Mouse (Mus musculus): ENCODE data around the gene Gpm6a. TPM values are rescaled to one million over a fixed set of nuclear protein-coding genes. Genes with fewer than 3 reads are reported as not detected.

Gene Gpm6a
- not detected in 2 replicates for polyA plus RNA-seq (2012)

DNA sequence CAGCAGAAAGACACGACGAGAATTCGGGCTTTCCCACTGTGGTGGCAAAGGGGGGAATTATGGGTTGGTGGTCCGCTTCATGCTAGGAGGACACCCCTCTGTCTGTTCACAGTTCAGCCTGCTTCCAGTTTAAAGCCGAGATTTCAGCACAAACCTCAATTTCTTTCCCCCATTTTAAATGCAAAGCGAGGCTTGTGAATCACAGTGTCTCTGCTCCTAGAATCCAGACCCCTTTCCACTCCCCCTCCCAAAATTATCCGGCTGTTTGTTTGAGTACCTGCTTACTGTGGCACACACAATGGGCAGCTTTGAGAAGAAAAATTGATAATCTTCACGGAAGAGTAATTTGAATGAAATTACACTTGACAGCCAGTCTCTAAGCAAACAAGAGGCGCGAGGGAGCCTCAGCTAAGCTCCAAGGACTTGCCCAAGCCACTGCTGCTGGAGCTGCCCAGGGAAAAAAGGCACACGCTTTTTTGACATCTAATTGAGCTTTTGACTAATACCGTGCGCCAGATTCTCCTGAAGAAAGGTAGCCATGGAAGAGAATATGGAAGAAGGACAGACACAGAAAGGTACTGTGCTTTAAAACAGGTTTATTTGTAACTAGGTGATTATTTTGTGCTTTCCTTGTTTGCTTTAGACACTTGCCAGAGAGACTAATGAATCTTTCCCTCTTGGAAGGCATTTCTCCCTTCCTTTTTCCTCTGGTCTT, at the start of gene Gpm6a:
Gene Gpm6a (plus strand): TSS at position 103 of the 715 bp plus-strand sequence.

Other genes starting within 250 kb of the Gpm6a start
- not detected in 2 replicates for gene Wdr17, start 67.7 kb upstream of the Gpm6a start, polyA plus RNA-seq (2012)